Mouse (Mus musculus) thymus, adult 2 months (tissue): ENCODE measurements around the gene Sgms1. TPM values are rescaled to one million over a fixed set of nuclear protein-coding genes. Genes with fewer than 3 reads are reported as not detected.

Experiments
- DNase-seq: peaks from one replicate; pipeline ENCODE4 v3.0.0; 2021
- H3K27ac ChIP-seq: fragments of 200-500 bp; 2 replicates; pipeline ENCODE4 v1.5.1; 2012; ENCODE audit warnings: low read length, control low read depth; ENCODE audit not compliant: control insufficient read depth, insufficient read depth
- H3K27me3 ChIP-seq: fragments of 200-500 bp; 2 replicates; pipeline ENCODE4 v1.6.1; 2012; ENCODE audit warnings: mild to moderate bottlenecking, low read length, moderate library complexity, mixed read lengths; ENCODE audit not compliant: control insufficient read depth, insufficient read depth
- H3K36me3 ChIP-seq: fragments of 200-500 bp; 2 replicates; pipeline ENCODE4 v1.6.1; 2012; ENCODE audit warnings: mild to moderate bottlenecking, low read length, moderate library complexity; ENCODE audit not compliant: control insufficient read depth, insufficient read depth
- H3K4me1 ChIP-seq: fragments of 200-500 bp; replicated peaks from 2 replicates; pipeline ENCODE4 v1.6.1; 2012; ENCODE audit warnings: low read length; ENCODE audit not compliant: control insufficient read depth, insufficient read depth
- H3K4me3 ChIP-seq: fragments of 200-500 bp; 2 replicates; pipeline ENCODE4 v1.5.1; 2012; ENCODE audit warnings: mild to moderate bottlenecking, low read length, control low read depth, moderate library complexity; ENCODE audit not compliant: control insufficient read depth, insufficient read depth
- CTCF ChIP-seq: fragments of 200-500 bp; IDR thresholded peaks from 2 replicates; pipeline ENCODE4 v1.5.1; 2012; ENCODE audit warnings: mild to moderate bottlenecking, control low read depth, low read length, moderate library complexity, borderline replicate concordance; ENCODE audit not compliant: control insufficient read depth, poor library complexity, insufficient read depth; ENCODE audit errors: extremely low read depth
- POLR2A ChIP-seq: fragments of 200-500 bp; IDR thresholded peaks from 2 replicates; pipeline ENCODE4 v1.6.1; 2012; ENCODE audit warnings: mild to moderate bottlenecking, low read length, control low read depth, moderate library complexity; ENCODE audit not compliant: control insufficient read depth, poor library complexity, insufficient read depth; ENCODE audit errors: extremely low read depth
- WGBS: fragments of 180-500 bp; shearing (Covaris S2); methylation state at CpG from one replicate; pipeline ENCODE4 v1.1.7; 2018; 5-methylcytosine and 5-hydroxymethylcytosine counted together
- polyA plus RNA-seq: library from polyadenylated mRNA; depleted of rRNA; stranded (reverse); fragments of >200 nt; gene quantifications from 2 replicates; pipeline ENCODE4 v1.2.3, GENCODE M21; 2012

The Sgms1 gene
- polyA plus RNA-seq, 1 experiment: 7.4 TPM

GRCm38 (mm10) chr19:32106750-32107149 is 282.8 kb downstream of the Sgms1 start:
- Histone ChIP-seq H3K4me3 (no peak overlapping the region), H3K27me3 (no peaks in the 10 kb centered on the region), H3K36me3 (no peaks in the 10 kb centered on the region), H3K4me1 (peaks cover 2% of the 10 kb centered on the region), H3K27ac (no peak overlapping the region)
- 99% methylated on average over 2 of the region's 2 CpGs for WGBS
- no peak for DNase-seq
- TF ChIP-seq POLR2A (no peak), CTCF (no peak)

DNA sequence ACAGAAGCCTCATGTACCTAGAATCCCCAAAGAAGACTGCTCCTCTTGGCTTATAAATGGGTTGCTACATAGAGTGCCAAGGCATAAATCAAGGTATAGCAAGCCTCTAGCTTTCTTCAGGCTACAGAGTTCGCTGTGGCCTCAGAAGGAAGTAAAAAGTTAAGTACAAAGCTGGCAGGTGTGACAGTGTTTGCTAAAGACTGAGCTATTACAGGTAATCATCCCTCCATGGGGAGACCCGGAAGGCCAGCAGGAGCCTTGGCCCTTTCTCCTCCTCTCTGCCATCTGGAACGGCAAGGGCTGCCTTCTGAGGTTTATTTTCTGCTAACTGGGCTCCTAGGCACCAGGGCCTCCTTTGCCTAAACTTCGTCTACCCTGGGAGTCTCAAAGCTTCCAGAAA is 285.3 kb downstream of the Sgms1 start:
- no peak for DNase-seq
- Histone ChIP-seq H3K4me3 (no peak overlapping the region), H3K4me1 (no peaks in the 10 kb centered on the region; the same call in 1 of the 2 replicates), H3K27me3 (no peaks in the 10 kb centered on the region), H3K27ac (no peak overlapping the region), H3K36me3 (no peaks in the 10 kb centered on the region)
- TF ChIP-seq CTCF (no peak), POLR2A (no peak)
- 95% methylated on average over 4 of the region's 4 CpGs for WGBS

DNA sequence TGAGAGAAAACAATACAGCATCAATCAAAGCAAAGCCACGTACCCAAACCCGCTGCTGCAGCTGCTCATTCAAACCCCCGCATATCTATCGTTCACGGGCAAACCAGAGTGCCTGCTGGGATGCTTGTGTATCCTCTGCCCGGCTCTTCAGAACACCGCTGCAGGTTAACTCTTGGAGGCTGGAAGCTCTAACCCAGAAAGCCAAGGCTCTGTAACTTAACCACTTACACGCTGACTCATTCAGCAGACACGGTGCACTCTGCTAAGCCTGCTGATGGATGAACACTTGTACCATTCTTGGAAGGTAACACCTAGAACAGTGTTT is 286.6 kb downstream of the Sgms1 start:
- Histone ChIP-seq H3K27me3 (no peaks in the 10 kb centered on the region), H3K4me1 (no peaks in the 10 kb centered on the region; the same call in 1 of the 2 replicates), H3K4me3 (no peak overlapping the region), H3K36me3 (no peaks in the 10 kb centered on the region), H3K27ac (no peak overlapping the region)
- WGBS: 60% methylated on average over 9 of the region's 9 CpGs
- no peak for DNase-seq
- no peak for TF ChIP-seq POLR2A
- no peak for TF ChIP-seq CTCF

DNA sequence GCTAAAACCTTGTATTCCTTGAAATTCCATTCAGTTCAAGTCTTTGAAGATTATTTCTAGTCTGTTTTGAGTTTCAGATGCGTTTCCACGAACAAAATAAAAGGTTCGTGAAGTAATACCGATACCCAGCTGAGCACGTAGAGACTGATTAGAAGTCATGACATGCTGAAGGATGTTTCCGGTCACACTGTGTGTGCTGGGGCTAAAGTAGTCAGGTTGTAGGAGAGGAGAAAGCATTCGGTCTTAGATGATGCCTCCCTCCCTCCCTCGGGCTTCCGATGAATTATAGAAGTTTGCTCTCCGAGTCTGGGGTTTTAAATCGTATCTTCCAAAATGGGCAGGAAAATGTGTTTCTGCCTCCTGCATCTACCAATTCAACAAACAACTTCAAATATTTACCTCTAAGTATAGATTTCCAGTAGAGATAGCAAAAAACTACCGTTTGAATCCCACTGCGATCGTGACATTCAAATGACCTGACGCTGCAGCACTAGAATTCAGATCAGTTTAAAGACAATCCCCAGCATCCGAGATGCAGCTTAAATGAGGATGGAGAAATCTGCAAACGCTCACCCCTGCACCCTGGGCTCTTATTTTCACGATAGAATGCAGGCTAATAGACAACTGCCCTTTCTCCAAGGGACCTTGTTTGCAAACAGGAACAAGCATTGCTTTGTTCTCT is 287.1 kb downstream of the Sgms1 start:
- TF ChIP-seq CTCF (no peak), POLR2A (no peak)
- Histone ChIP-seq H3K4me1 (no peaks in the 10 kb centered on the region; the same call in 1 of the 2 replicates), H3K36me3 (no peaks in the 10 kb centered on the region), H3K27me3 (no peaks in the 10 kb centered on the region), H3K27ac (no peak overlapping the region), H3K4me3 (no peak overlapping the region)
- WGBS: 94% methylated on average over 18 of the region's 18 CpGs
- DNase-seq: no peak

GRCm38 (mm10) chr19:32098582-32098981 is 290.9 kb downstream of the Sgms1 start:
- 92% methylated on average over 3 of the region's 3 CpGs for WGBS
- no peaks in the 10 kb centered on the region for H3K27me3 ChIP-seq
- no peaks in the 10 kb centered on the region for H3K4me1 ChIP-seq
- no peak overlapping the region for H3K4me3 ChIP-seq
- TF ChIP-seq CTCF: no peak
- no peak for TF ChIP-seq POLR2A
- no peaks in the 10 kb centered on the region for H3K36me3 ChIP-seq
- no peak for DNase-seq
- no peak overlapping the region for H3K27ac ChIP-seq

GRCm38 (mm10) chr19:32092358-32092757 is 297.2 kb downstream of the Sgms1 start:
- Histone ChIP-seq H3K36me3 (no peaks in the 10 kb centered on the region), H3K4me1 (no peaks in the 10 kb centered on the region), H3K27ac (no peak overlapping the region), H3K27me3 (no peaks in the 10 kb centered on the region), H3K4me3 (no peak overlapping the region)
- TF ChIP-seq POLR2A (no peak), CTCF (no peak)
- WGBS: 98% methylated on average over 4 of the region's 4 CpGs
- no peak for DNase-seq

GRCm38 (mm10) chr19:32090804-32091203 is 298.7 kb downstream of the Sgms1 start:
- Histone ChIP-seq H3K4me1 (no peaks in the 10 kb centered on the region), H3K36me3 (no peaks in the 10 kb centered on the region), H3K27ac (no peak overlapping the region), H3K4me3 (no peak overlapping the region), H3K27me3 (no peaks in the 10 kb centered on the region)
- WGBS: 93% methylated on average over 4 of the region's 4 CpGs
- TF ChIP-seq CTCF: no peak
- TF ChIP-seq POLR2A: no peak
- DNase-seq: no peak
